Mouse (Mus musculus): ENCODE results near the gene Krtcap2. TPM values are rescaled to one million over a fixed set of nuclear protein-coding genes. Genes with fewer than 3 reads are reported as not detected.

Gene Krtcap2
- polyA plus RNA-seq, 1 experiment from 2014 or later = 282 TPM

- 27% methylated on average over 14 of the region's 14 CpGs for WGBS
- H3K36me3 ChIP-seq = peaks cover 22% of the 10 kb centered on the region
- H3K4me1 ChIP-seq = peaks cover 48% of the 10 kb centered on the region
- peak overlapping the region; percentile 85 for H3K4me2 ChIP-seq
- H3K27me3 ChIP-seq = peaks cover 8% of the 10 kb centered on the region; the same call in 1 of the 2 replicates
- H3K9ac ChIP-seq = peak overlapping the region; percentile 77
- peak overlapping the region; percentile 64 for H3K4me3 ChIP-seq
- no peaks in the 10 kb centered on the region for H3K9me3 ChIP-seq
- ATAC-seq (ENCODE audit: borderline replicate concordance, extremely low read depth, low FRiP score, low TSS enrichment) = no peak
- peak overlapping the region; percentile 94 for H3K27ac ChIP-seq
Measured at GRCm38 (mm10) chr3:89277281-89278021, 31.7 kb downstream of the Krtcap2 start.

- 0 out of 2 replicates have a peak, but pooled peaks have one; percentile 23 for ATAC-seq (ENCODE audit: borderline replicate concordance, extremely low read depth, low FRiP score, low TSS enrichment)
- peak overlapping the region; percentile 85 for H3K4me2 ChIP-seq
- H3K4me1 ChIP-seq = peaks cover 43% of the 10 kb centered on the region
Measured at GRCm38 (mm10) chr3:89278107-89278506, 32.3 kb downstream of the Krtcap2 start.

GRCm38 (mm10) chr3:89278643-89279042 is 32.9 kb downstream of the Krtcap2 start:
- 10% methylated on average over 8 of the region's 8 CpGs for WGBS
- H3K9me3 ChIP-seq = no peaks in the 10 kb centered on the region
- no peak for ATAC-seq (ENCODE audit: borderline replicate concordance, extremely low read depth, low FRiP score, low TSS enrichment)

More at GRCm38 (mm10) chr3:89278107-89278506, 32.3 kb downstream of the Krtcap2 start:
- 51% methylated on average over 7 of the region's 7 CpGs for WGBS
- Histone ChIP-seq H3K9ac (peak overlapping the region; percentile 77), H3K27ac (peak overlapping the region; percentile 94), H3K9me3 (no peaks in the 10 kb centered on the region), H3K4me3 (peak overlapping the region; percentile 64), H3K27me3 (peaks cover 8% of the 10 kb centered on the region; the same call in 1 of the 2 replicates), H3K36me3 (peaks cover 19% of the 10 kb centered on the region)

GRCm38 (mm10) chr3:89279153-89279890 is 33.6 kb downstream of the Krtcap2 start:
- Histone ChIP-seq H3K27ac (peak overlapping the region; percentile 94), H3K4me2 (peak overlapping the region; percentile 85), H3K4me1 (peaks cover 43% of the 10 kb centered on the region), H3K4me3 (peak overlapping the region; percentile 64), H3K9ac (peak overlapping the region; percentile 77), H3K27me3 (peaks cover 8% of the 10 kb centered on the region; the same call in 1 of the 2 replicates), H3K36me3 (peaks cover 12% of the 10 kb centered on the region), H3K9me3 (no peaks in the 10 kb centered on the region)
- peak; percentile 75 for ATAC-seq (ENCODE audit: borderline replicate concordance, extremely low read depth, low FRiP score, low TSS enrichment)
- 1% methylated on average over 32 of the region's 35 CpGs for WGBS

More at GRCm38 (mm10) chr3:89278643-89279042, 32.9 kb downstream of the Krtcap2 start:
- peak overlapping the region; percentile 64 for H3K4me3 ChIP-seq
- H3K27ac ChIP-seq = peak overlapping the region; percentile 94
- peak overlapping the region; percentile 77 for H3K9ac ChIP-seq
- H3K4me1 ChIP-seq = peaks cover 43% of the 10 kb centered on the region
- peak overlapping the region; percentile 85 for H3K4me2 ChIP-seq
- H3K36me3 ChIP-seq = peaks cover 13% of the 10 kb centered on the region
- peaks cover 8% of the 10 kb centered on the region; the same call in 1 of the 2 replicates for H3K27me3 ChIP-seq

- Histone ChIP-seq H3K4me2 (peak overlapping the region; percentile 85), H3K9me3 (no peaks in the 10 kb centered on the region), H3K4me3 (peak overlapping the region; percentile 64), H3K9ac (peak overlapping the region; percentile 77), H3K27ac (peak overlapping the region; percentile 94), H3K27me3 (peaks cover 8% of the 10 kb centered on the region; the same call in 1 of the 2 replicates), H3K36me3 (peaks cover 8% of the 10 kb centered on the region; the same call in 1 of the 2 replicates), H3K4me1 (peaks cover 43% of the 10 kb centered on the region)
- 0 out of 2 replicates have a peak, but pooled peaks have one; percentile 8 for ATAC-seq (ENCODE audit: borderline replicate concordance, extremely low read depth, low FRiP score, low TSS enrichment)
- WGBS = under 1% methylated on average over 29 of the region's 29 CpGs
Measured at GRCm38 (mm10) chr3:89280050-89280605, 34.4 kb downstream of the Krtcap2 start.

GRCm38 (mm10) chr3:89280606-89281511 is 35.1 kb downstream of the Krtcap2 start, which contains the start of gene Efna1:
Efna1 (minus strand) TSS chr3:89281142.
- Histone ChIP-seq H3K36me3 (peaks cover 2% of the 10 kb centered on the region; the same call in 1 of the 2 replicates), H3K4me1 (peaks cover 43% of the 10 kb centered on the region), H3K4me2 (peak within 1 kb of the TSS; percentile 85), H3K27me3 (peaks cover 8% of the 10 kb centered on the region; the same call in 1 of the 2 replicates), H3K4me3 (peak within 1 kb of the TSS; percentile 64), H3K9me3 (no peaks in the 10 kb centered on the region), H3K9ac (peak within 1 kb of the TSS; percentile 77), H3K27ac (peak within 1 kb of the TSS; percentile 94)
- ATAC-seq (ENCODE audit: borderline replicate concordance, extremely low read depth, low FRiP score, low TSS enrichment) = peak; percentile 32; the same call in 1 of the 2 replicates
- under 1% methylated on average over 52 of the region's 52 CpGs for WGBS

GRCm38 (mm10) chr3:89281579-89282290 is 36.0 kb downstream of the Krtcap2 start:
- Histone ChIP-seq H3K9me3 (no peaks in the 10 kb centered on the region), H3K27ac (peak overlapping the region; percentile 94), H3K4me3 (peak overlapping the region; percentile 64), H3K36me3 (no peaks in the 10 kb centered on the region), H3K4me1 (peaks cover 35% of the 10 kb centered on the region), H3K9ac (peak overlapping the region; percentile 77; the same call in 1 of the 2 replicates), H3K27me3 (peaks cover 8% of the 10 kb centered on the region; the same call in 1 of the 2 replicates), H3K4me2 (peak overlapping the region; percentile 85)
- 12% methylated on average over 20 of the region's 20 CpGs for WGBS
- no peak for ATAC-seq (ENCODE audit: borderline replicate concordance, extremely low read depth, low FRiP score, low TSS enrichment)

- 12% methylated on average over 4 of the region's 4 CpGs for WGBS
- Histone ChIP-seq H3K4me1 (peaks cover 29% of the 10 kb centered on the region), H3K36me3 (no peaks in the 10 kb centered on the region), H3K27me3 (peaks cover 8% of the 10 kb centered on the region; the same call in 1 of the 2 replicates), H3K9ac (no peak overlapping the region), H3K9me3 (no peaks in the 10 kb centered on the region), H3K4me3 (no peak overlapping the region), H3K4me2 (0 out of 2 replicates have a peak overlapping the region, but pooled peaks have one; percentile 85), H3K27ac (0 out of 2 replicates have a peak overlapping the region, but pooled peaks have one; percentile 15)
- no peak for ATAC-seq (ENCODE audit: borderline replicate concordance, extremely low read depth, low FRiP score, low TSS enrichment)
Measured at GRCm38 (mm10) chr3:89282291-89282643, 36.5 kb downstream of the Krtcap2 start.

- Histone ChIP-seq H3K27ac (no peak overlapping the region), H3K9ac (no peak overlapping the region), H3K9me3 (no peaks in the 10 kb centered on the region), H3K4me3 (no peak overlapping the region), H3K27me3 (peaks cover 8% of the 10 kb centered on the region; the same call in 1 of the 2 replicates), H3K36me3 (no peaks in the 10 kb centered on the region), H3K4me1 (peaks cover 27% of the 10 kb centered on the region), H3K4me2 (no peak overlapping the region)
- ATAC-seq (ENCODE audit: borderline replicate concordance, extremely low read depth, low FRiP score, low TSS enrichment) = no peak
- 75% methylated on average over 3 of the region's 3 CpGs for WGBS
Measured at GRCm38 (mm10) chr3:89284261-89284660, 38.5 kb downstream of the Krtcap2 start.

- H3K4me1 ChIP-seq = peaks cover 20% of the 10 kb centered on the region
Measured at GRCm38 (mm10) chr3:89285526-89285925, 39.8 kb downstream of the Krtcap2 start.

More at GRCm38 (mm10) chr3:89285526-89285925, 39.8 kb downstream of the Krtcap2 start:
- Histone ChIP-seq H3K4me2 (no peak overlapping the region), H3K9ac (no peak overlapping the region), H3K27ac (no peak overlapping the region), H3K27me3 (0 out of 2 replicates have a peak, but pooled peaks cover 4% of the 10 kb centered on the region), H3K36me3 (no peaks in the 10 kb centered on the region), H3K4me3 (no peak overlapping the region), H3K9me3 (no peaks in the 10 kb centered on the region)
- no peak for ATAC-seq (ENCODE audit: borderline replicate concordance, extremely low read depth, low FRiP score, low TSS enrichment)
- 29% methylated on average over 2 of the region's 2 CpGs for WGBS

Measured in lung, embryonic 15.5 days (tissue).